Mouse (Mus musculus) brain, embryonic 14.5 days (tissue): ENCODE results near the gene Mdga2.

Experiments used
- CTCF ChIP-seq: fragments of 200-500 bp; IDR thresholded peaks from 2 replicates; pipeline ENCODE4 v1.5.1; 2012; ENCODE audit warnings: inconsistent platforms, mild to moderate bottlenecking, moderate library complexity, borderline replicate concordance; ENCODE audit not compliant: insufficient read depth, insufficient read length; ENCODE audit errors: extremely low read depth
- POLR2A ChIP-seq: fragments of 200-500 bp; IDR thresholded peaks from 2 replicates; pipeline ENCODE4 v1.6.1; 2012; ENCODE audit warnings: mild to moderate bottlenecking, inconsistent platforms, borderline replicate concordance; ENCODE audit not compliant: poor library complexity, insufficient read depth, insufficient read length, severe bottlenecking; ENCODE audit errors: extremely low read depth

- TF ChIP-seq CTCF (no peak), POLR2A (no peak)
These were observed 9.5 kb downstream of the Mdga2 start for GRCm38 (mm10) chr12:67212801-67213200.
